Mouse (Mus musculus) intestine, embryonic 14.5 days (tissue): ENCODE results near the gene Taar7b. TPM values are rescaled to one million over a fixed set of nuclear protein-coding genes. Genes with fewer than 3 reads are reported as not detected.

Experiments used
- ATAC-seq: fragments of 200-750 bp; cut with Nextera tagmentation; replicated peaks from 2 replicates; pipeline ENCODE4 v1.8.0; 2017; ENCODE audit warnings: low read depth, moderate number of reproducible peaks, moderate TSS enrichment, moderate library complexity; ENCODE audit not compliant: low FRiP score, low TSS enrichment
- DNase-seq: peaks from one replicate; pipeline ENCODE4 v3.0.0-alpha.2; 2018; ENCODE audit warnings: low spot score
- H3K27ac ChIP-seq: fragments of 300-500 bp; sonication (generic); 2 replicates; pipeline ENCODE4 v1.5.1; 2014; ENCODE audit warnings: low read depth, mild to moderate bottlenecking, control low read depth
- H3K27me3 ChIP-seq: fragments of 300-500 bp; sonication (generic); replicated peaks from 2 replicates; pipeline ENCODE4 v1.6.1; 2014; ENCODE audit warnings: low read length, control low read depth; ENCODE audit not compliant: control insufficient read depth, insufficient read depth
- H3K36me3 ChIP-seq: fragments of 300-500 bp; sonication (generic); 2 replicates; pipeline ENCODE4 v1.6.1; 2014; ENCODE audit warnings: low read length, control low read depth; ENCODE audit not compliant: control insufficient read depth, insufficient read depth
- H3K4me1 ChIP-seq: fragments of 300-500 bp; sonication (generic); replicated peaks from 2 replicates; pipeline ENCODE4 v1.6.1; 2014; ENCODE audit warnings: low read length, control low read depth, mixed read lengths; ENCODE audit not compliant: control insufficient read depth, insufficient read depth
- H3K4me2 ChIP-seq: fragments of 300-500 bp; sonication (generic); 2 replicates; pipeline ENCODE4 v1.6.1; 2014; ENCODE audit warnings: low read length
- H3K4me3 ChIP-seq: fragments of 300-500 bp; sonication (generic); 2 replicates; pipeline ENCODE4 v1.5.1; 2014; ENCODE audit warnings: low read depth, low read length, control low read depth, mixed read lengths
- H3K9ac ChIP-seq: fragments of 300-500 bp; sonication (generic); 2 replicates; pipeline ENCODE4 v1.6.1; 2014; ENCODE audit warnings: mild to moderate bottlenecking, low read length
- H3K9me3 ChIP-seq: fragments of 300-500 bp; sonication (generic); 2 replicates; pipeline ENCODE4 v1.6.1; 2016; ENCODE audit warnings: low read length, control low read depth; ENCODE audit not compliant: control insufficient read depth
- WGBS: fragments of 180-500 bp; shearing (Covaris S2); extraction: QIAGEN DNeasy Blood & Tissue Kit; methylation state at CpG from one replicate; pipeline ENCODE4 v1.1.7; 2014; 5-methylcytosine and 5-hydroxymethylcytosine counted together
- polyA plus RNA-seq: library from polyadenylated mRNA; unstranded; fragments of >200 nt; fragmentation: Nextera tagmentation; extraction: Ambion mirVana; gene quantifications from 2 replicates; pipeline ENCODE4 v1.2.1, GENCODE M21; 2014

Taar7b gene
- not detected in 2 replicates for polyA plus RNA-seq

DNA sequence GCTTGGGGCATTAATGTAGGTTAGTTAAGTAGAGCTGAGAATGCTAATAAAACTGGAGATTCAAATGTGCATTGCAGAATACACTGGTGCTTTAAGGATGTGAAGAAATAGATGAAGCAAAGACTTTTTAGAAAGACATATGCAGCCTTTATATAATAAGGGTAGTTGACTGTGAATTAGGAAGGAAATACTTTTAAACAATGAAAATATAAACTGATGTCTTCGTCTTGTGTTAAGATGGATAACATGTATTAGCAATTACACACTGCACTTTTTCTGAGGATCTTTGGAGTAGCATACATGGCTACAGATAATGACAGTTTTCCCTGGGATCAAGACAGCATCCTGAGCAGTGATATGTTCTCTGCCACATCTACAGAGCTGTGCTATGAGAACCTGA is at the start of gene Taar7b:
Gene Taar7b (plus strand): TSS at position 301 of the 400 bp plus-strand sequence.
- Histone ChIP-seq H3K36me3 (no peaks in the 10 kb centered on the region), H3K27me3 (no peaks in the 10 kb centered on the region), H3K4me2 (no peak within 1 kb of the TSS), H3K9me3 (no peaks in the 10 kb centered on the region), H3K27ac (no peak within 1 kb of the TSS), H3K4me3 (no peak within 1 kb of the TSS), H3K4me1 (no peaks in the 10 kb centered on the region), H3K9ac (no peak within 1 kb of the TSS)
- ATAC-seq (no peak), DNase-seq (no peak)
- whole genome bisulfite sequencing = 76% methylated on average over 1 of the region's 1 CpGs

DNA sequence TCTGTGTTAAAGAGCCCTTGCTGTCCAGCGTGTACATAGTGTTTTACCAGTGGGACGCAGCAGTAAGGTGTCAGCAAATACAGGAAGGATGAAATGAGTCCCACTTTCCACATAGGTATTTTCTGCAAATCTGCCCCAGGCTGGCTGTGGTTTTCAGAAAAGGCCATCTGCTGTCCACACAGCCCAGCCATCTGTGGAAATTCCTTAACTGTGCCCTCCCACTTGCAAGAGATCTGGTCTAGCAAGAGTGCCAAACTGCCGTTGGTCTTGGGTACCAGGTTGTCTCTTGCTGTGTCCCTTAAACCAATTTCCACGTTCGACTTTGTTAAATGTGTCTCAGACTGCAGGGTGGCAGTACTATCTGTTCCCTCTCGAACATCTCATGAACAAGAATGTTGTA is 48.0 kb upstream of the Taar7b start:
- 84% methylated on average over 6 of the region's 6 CpGs for WGBS
- H3K27me3 ChIP-seq = no peaks in the 10 kb centered on the region
- no peaks in the 10 kb centered on the region for H3K9me3 ChIP-seq
- no peak for ATAC-seq
- no peak for DNase-seq
- H3K36me3 ChIP-seq = no peaks in the 10 kb centered on the region
- H3K4me1 ChIP-seq = no peaks in the 10 kb centered on the region
- H3K4me3 ChIP-seq = no peak overlapping the region
- H3K4me2 ChIP-seq = no peak overlapping the region
- no peak overlapping the region for H3K9ac ChIP-seq
- no peak overlapping the region for H3K27ac ChIP-seq

GRCm38 (mm10) chr10:23959071-23959470 is 40.7 kb upstream of the Taar7b start:
- Histone ChIP-seq H3K9me3 (no peaks in the 10 kb centered on the region), H3K27ac (no peak overlapping the region), H3K4me2 (no peak overlapping the region), H3K27me3 (no peaks in the 10 kb centered on the region), H3K36me3 (no peaks in the 10 kb centered on the region), H3K9ac (no peak overlapping the region), H3K4me3 (no peak overlapping the region), H3K4me1 (no peaks in the 10 kb centered on the region)
- DNase-seq (no peak), ATAC-seq (no peak)
- WGBS = 48% methylated on average over 3 of the region's 3 CpGs

DNA sequence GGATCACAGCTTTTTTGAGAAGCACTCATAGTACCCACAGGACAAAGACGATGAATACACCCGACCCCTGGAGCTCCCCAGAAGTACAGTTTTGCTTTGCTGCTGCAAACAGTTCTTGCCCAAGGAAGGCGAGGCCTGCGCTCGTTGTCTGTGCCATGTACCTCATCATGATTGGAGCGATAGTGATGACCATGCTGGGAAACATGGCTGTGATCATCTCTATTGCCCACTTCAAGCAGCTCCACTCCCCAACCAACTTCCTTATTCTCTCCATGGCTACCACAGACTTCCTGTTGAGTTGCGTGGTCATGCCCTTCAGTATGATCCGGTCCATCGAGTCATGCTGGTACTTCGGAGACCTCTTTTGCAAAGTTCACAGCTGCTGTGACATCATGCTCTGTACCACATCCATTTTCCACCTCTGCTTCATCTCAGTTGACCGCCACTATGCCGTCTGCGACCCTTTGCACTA is 39.3 kb upstream of the Taar7b start, which contains the start of gene Taar4:
Gene Taar4 (plus strand): TSS at position 51 of the 472 bp plus-strand sequence.
- Histone ChIP-seq H3K4me1 (no peaks in the 10 kb centered on the region), H3K9me3 (no peaks in the 10 kb centered on the region), H3K27me3 (no peaks in the 10 kb centered on the region), H3K36me3 (no peaks in the 10 kb centered on the region), H3K9ac (no peak within 1 kb of the TSS), H3K27ac (no peak within 1 kb of the TSS), H3K4me3 (no peak within 1 kb of the TSS), H3K4me2 (no peak within 1 kb of the TSS)
- 96% methylated on average over 13 of the region's 13 CpGs for WGBS
- ATAC-seq (no peak), DNase-seq (no peak)

DNA sequence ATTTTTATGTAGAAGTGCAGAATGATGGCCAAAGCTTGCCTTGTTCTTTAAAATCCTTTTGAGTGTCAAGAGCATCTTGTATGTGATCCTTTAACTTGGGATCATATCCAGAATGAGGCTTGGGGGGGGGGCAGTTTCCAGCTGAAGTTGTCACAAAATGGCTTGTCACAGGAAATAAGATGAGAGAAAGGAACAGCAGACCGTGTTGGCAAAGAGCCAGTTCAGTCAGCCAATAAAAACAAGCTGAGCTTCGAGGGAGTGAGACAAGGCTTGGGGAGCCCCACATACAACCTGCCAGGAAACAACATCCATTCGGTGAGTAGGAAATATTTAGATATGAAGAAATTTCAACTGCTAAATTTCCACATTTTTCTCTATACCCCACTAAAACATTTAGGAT is 36.3 kb upstream of the Taar7b start:
- ATAC-seq = no peak
- Histone ChIP-seq H3K9ac (no peak overlapping the region), H3K4me3 (no peak overlapping the region), H3K4me2 (no peak overlapping the region), H3K27ac (no peak overlapping the region), H3K27me3 (no peaks in the 10 kb centered on the region), H3K4me1 (no peaks in the 10 kb centered on the region), H3K36me3 (no peaks in the 10 kb centered on the region), H3K9me3 (no peaks in the 10 kb centered on the region)
- 51% methylated on average over 3 of the region's 3 CpGs for WGBS
- DNase-seq = no peak

GRCm38 (mm10) chr10:23964921-23965610 is 34.7 kb upstream of the Taar7b start:
- H3K27me3 ChIP-seq = no peaks in the 10 kb centered on the region
- 79% methylated on average over 6 of the region's 6 CpGs for WGBS
- ATAC-seq (no peak), DNase-seq (no peak)
- no peak overlapping the region for H3K27ac ChIP-seq
- H3K9me3 ChIP-seq = no peaks in the 10 kb centered on the region
- no peaks in the 10 kb centered on the region for H3K4me1 ChIP-seq
- no peaks in the 10 kb centered on the region for H3K36me3 ChIP-seq
- H3K4me3 ChIP-seq = no peak overlapping the region
- no peak overlapping the region for H3K9ac ChIP-seq
- H3K4me2 ChIP-seq = no peak overlapping the region

- no peak for DNase-seq
- Histone ChIP-seq H3K4me1 (no peaks in the 10 kb centered on the region), H3K27me3 (no peaks in the 10 kb centered on the region), H3K27ac (no peak within 1 kb of the TSS), H3K4me3 (no peak within 1 kb of the TSS), H3K36me3 (no peaks in the 10 kb centered on the region), H3K9me3 (no peaks in the 10 kb centered on the region), H3K9ac (no peak within 1 kb of the TSS), H3K4me2 (no peak within 1 kb of the TSS)
- WGBS = 80% methylated on average over 11 of the region's 11 CpGs
- no peak for ATAC-seq
Observed at GRCm38 (mm10) chr10:23970656-23971165, 29.0 kb upstream of the Taar7b start, which contains the start of gene Taar5. Taar5 (plus strand) TSS chr10:23970706.

GRCm38 (mm10) chr10:23971256-23971655 is 28.5 kb upstream of the Taar7b start:
- WGBS = 83% methylated on average over 5 of the region's 5 CpGs

GRCm38 (mm10) chr10:23977958-23978357 is 21.8 kb upstream of the Taar7b start:
- 68% methylated on average over 4 of the region's 4 CpGs for WGBS
- no peak overlapping the region for H3K27ac ChIP-seq
- H3K4me1 ChIP-seq = no peaks in the 10 kb centered on the region
- H3K9me3 ChIP-seq = no peaks in the 10 kb centered on the region
- no peaks in the 10 kb centered on the region for H3K36me3 ChIP-seq
- H3K9ac ChIP-seq = no peak overlapping the region
- no peak for DNase-seq
- no peak for ATAC-seq
- H3K4me2 ChIP-seq = no peak overlapping the region
- no peaks in the 10 kb centered on the region for H3K27me3 ChIP-seq
- no peak overlapping the region for H3K4me3 ChIP-seq

More at GRCm38 (mm10) chr10:23971256-23971655, 28.5 kb upstream of the Taar7b start:
- no peak overlapping the region for H3K9ac ChIP-seq
- no peak overlapping the region for H3K4me2 ChIP-seq
- no peak overlapping the region for H3K27ac ChIP-seq
- no peak for DNase-seq
- H3K36me3 ChIP-seq = no peaks in the 10 kb centered on the region
- no peaks in the 10 kb centered on the region for H3K9me3 ChIP-seq
- no peaks in the 10 kb centered on the region for H3K4me1 ChIP-seq
- no peak for ATAC-seq
- H3K4me3 ChIP-seq = no peak overlapping the region
- H3K27me3 ChIP-seq = no peaks in the 10 kb centered on the region
